Mouse (Mus musculus) lung, postnatal 10 days (tissue): Measurements from ENCODE around the gene Tdp1.
"Not testable (repeated sequence)": the region's sequence is repeated elsewhere in the genome, so short reads cannot be mapped to it uniquely, and the experiment has no call there.

Experiments
- DNase-seq: peaks from one replicate; pipeline ENCODE4 v3.0.0; 2021

The Tdp1 gene

DNA sequence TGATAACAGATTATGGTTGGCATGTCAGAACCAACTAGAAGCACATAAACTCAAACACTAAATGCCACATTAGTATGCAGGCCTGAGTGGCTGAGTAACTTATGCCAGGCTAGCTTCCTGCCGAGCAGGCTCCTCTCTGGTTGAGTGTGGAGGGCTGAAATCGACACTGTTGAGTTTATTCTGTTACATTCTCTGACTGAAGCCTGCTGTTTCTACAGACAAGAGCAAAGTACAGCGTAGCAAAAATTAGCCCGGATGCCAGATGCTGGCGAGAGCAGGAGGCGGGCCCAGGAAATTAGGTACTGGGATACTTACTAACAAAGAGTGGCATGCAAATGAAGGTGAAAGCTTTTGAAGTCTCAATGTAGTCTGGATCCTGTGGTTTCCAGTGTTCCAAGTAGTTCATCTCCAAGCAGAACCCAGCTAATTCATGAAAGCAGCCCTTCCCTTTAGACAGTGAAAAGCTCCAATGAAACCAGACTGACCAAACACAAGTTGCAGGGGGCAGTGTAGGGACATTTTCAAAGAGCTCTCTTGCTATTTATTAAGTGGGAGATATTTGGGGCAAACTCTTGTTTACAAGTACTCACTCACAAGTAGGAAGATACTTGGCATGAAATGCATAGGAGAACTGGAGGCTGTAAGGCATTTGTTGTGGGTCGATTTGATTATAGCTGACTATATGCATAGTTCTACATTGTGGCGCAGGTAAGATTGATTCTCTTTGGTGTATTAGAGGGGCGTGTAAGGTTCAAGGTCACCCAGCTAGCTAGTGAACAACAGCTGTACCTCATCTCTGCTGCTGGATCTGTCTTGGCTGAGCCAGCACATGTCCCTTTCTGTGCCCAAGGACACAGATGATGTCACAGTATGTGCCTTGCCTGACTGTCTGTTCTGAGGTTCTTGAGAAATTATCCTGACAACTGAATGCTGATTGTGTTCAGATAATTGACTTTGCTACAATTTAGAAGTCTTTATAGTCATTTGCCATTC lies 74.0 kb downstream of the Tdp1 start:
- peak; percentile 28 for DNase-seq

DNA sequence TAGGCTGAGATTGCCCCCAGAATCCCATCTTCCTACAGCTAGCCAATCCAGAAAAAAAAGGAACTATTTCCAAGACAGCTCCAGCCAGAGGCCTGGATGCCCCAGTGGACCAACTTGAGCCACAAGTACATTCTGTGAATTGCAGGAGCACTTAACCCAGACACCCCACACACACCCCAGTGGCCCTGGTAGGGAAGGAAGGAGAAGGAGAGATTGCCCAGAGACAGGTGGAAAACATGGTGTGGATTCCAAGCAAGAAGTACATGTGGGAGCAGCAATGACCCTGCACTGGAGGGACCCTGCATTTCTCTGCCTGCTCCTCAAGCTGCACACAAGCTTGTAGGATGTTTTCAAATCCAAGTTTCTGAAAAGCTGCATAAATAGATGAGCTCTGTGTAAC lies 75.0 kb downstream of the Tdp1 start:
- no peak for DNase-seq

DNA sequence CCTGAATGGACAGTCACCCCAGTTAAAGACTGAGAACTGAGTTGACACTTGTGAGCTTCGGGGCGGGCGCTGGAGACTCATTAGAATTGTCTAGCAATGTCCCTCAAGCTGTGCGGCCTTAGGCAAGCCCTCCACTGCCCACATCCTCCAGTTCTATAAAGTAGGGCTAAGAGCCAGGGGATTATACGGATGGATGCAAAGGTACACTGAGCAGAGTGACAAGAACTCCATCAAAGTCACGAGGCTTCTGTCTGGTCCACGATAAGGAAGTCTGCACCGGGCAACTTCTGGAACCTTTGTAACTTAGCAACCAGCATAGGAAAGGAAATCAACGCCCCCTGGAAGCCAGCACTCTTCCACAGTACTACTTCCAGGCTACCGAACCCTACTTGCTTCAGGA lies 75.6 kb downstream of the Tdp1 start:
- DNase-seq: no peak

DNA sequence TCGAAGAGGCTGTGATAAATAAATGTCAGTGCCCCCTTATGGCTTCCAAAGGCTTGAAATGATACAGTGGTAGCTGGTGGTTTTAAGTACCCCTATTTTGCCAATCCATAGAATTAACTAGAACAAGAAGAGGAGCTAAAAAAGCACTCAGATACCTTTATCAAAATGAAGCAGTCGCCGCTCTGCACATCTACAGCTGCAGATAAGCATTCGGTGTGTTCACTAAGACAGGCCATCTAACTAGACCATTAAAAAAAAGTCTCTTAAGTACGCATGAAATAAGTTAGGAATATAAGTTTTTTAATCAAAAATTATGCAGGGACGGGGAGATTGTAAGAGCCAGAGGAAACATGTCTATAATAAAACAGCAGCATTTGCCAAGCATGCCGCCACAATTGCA lies 76.4 kb downstream of the Tdp1 start:
- no peak for DNase-seq

DNA sequence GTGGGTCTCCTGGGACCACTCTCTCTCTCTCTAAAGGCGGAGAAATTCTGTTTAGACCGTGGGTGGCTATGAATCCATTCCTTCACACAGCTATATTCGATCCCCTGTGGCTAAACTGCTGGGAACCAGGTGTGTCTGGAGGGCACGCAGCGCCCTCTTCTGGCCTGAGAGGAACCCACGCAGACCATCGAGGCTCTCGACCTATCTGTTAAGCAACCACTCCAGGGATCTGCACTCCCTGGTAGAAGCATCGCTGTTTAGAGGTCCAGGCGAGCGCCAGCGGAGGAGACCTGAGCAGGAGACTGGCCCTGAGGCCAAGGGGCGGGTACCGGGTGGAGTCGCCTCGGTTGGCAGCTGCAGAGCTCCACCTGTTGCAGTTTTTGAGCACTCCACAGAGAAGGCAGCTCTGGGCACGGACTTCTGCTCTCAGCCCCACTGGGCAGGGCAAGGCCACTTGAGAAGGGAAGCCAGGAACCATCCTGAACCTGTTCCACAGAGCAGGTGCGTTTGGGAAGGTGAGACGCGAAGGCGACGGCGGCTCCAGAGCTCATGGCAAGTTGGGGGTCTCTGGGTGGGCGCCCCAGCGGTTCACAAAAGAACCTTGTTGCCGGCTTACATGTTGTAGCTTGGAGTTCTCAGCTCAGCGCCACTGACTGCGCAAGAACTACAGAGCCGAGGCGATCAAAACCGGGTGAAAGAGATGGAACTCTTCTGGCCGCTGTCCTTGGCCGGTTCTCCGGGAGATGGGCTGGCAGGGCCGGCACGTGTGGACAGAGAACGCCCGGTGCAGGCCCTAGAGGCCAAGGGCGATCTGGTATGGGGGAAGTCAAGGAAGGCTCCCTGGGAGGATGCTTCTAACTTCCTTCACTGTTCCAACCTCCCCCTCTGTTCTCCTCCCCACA lies 80.2 kb downstream of the Tdp1 start, which contains the start of gene Kcnk13:
Kcnk13 (plus strand) TSS at position 199 of the 902 bp plus-strand sequence.
- peak; percentile 72 for DNase-seq

DNA sequence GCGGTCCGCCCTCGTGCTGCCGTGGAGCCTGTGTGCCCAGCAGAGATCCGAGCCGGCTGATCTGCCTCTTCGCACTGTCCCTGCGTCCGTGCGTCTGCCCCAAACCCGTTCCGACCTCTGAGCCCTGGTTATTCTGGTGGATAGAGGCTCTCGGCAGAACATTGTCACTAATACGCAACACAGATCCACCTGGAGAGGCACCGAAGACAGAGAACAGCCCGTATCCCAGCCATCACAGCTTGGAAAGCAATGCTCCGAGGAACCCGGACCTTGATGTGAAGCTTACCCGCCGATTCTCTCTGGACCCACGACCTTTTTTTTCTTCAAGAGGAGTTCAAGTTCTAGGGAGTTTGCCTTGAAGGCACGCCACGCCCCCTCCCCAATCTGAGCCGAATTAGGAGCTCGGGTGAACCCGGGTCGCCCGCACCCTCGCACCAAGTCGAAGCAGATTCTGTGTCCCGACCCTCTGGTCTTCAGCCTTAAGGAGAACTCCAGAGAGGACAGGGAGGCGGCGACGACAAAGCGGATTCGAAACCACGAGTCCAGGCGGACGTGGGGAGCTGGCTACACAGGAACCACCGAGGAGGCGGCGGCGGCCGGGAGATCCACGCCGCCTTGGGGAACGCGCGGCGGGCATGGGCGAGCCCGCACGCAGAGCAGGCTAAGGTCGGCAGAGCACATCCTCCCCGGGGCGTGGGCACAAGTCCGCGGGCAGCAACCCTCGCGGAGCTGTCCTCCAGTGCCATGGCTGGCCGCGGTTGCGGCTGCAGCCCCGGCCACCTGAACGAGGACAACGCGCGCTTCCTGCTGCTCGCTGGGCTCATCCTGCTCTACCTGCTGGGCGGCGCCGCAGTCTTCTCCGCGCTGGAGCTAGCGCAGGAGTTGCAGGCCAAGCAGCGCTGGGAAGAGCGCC lies 81.1 kb downstream of the Tdp1 start:
- DNase-seq: peak; percentile 40

DNA sequence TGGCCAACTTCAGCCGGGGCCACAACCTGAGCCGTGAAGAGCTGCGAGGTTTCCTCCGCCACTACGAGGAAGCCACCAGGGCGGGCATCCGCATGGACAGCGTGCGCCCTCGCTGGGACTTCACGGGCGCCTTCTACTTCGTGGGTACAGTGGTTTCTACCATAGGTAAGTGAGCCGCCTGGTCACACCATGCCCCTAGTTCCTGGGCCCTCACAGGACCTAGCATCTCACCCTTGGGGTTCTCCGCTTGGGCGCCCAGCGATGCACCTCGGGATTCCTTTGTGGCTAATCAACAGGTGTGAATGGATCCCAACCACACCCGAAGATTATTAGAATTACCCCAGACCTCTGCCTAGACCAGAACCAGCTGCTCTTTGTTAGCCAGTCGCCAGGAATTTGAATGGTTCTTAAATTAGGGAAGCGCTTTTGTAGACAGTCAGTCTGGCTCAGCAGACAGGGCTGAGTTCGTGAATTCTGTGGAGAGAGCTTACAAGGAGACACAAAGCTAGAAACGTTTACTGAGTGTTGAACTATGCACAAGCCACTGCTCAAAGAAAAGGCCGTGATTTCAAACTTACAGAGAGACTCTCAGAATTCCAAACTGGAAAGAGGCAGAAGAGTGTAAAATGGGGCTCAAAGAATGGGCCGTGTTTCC lies 81.9 kb downstream of the Tdp1 start:
- no peak for DNase-seq

DNA sequence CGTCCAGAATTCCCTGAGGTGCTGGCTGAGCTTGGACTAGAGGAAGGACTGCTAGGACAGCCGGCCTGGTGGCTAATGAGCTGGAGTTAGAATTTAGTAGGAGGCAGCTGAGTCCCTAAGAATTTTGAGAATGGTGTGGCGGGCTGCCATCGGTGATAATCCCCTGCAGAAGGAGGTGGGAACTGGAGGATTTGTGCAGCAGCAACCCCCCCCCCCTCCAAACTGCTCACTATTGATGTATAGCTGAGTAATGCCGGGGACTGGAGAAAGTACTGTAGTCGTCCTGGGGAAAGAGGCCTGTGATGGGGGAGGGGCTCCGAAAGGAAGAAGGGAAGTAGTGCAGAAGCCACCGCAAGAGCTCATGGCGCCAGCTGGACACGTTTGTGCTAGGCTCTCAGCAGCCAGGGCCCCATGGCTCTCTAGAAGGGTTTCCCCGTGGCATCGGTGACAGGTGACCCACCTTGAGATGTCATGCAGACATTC lies 82.6 kb downstream of the Tdp1 start:
- peak; percentile 44 for DNase-seq

DNA sequence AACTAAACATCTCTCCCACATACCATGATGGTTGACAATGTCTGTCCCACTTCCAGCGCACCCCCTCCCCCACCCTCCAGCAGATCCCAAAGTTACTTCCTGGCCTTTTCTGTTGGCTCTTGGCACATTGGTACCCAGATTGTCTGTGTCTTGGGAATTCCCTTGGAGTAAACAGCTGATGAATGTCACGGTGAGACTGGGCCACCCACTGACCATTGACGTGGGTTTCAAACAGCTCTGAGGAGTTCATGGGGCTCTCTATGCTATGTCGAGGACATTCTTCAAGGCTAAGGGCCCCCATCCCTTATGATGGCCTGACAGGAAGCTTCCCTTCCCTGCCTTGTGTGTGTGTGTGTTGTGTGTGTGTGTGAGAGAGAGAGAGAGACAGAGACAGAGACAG lies 85.6 kb downstream of the Tdp1 start:
- DNase-seq: no peak

DNA sequence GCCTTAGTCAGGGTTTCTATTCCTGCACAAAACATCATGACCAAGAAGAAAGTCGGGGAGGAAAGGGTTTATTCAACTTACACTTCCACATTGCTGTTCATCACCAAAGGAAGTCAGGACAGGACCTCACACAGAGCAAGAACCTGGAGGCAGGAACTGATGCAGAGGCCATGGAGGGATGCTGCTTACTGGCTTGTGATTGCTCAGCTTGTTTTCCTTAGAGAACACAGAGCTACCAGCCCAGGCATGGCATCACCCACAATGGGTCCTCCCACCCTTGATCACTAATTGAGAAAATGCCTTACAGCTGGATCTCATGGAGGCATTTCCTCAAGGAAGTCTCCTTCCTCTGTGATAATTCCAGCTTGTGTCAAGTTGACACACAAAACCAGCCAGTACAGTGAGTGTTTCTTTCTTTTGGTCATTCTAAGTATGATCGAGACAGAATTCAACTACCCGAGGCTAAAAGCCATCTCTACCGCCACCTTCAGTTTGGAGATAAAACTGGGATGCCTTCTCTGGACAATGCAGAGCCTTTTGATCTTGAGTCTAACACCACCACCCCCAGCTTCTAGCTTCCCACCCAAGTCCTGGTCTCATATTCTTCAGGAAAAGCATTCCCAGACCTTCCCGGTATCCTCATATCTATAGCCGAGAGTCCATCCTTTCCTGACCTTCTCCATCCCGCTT lies 87.0 kb downstream of the Tdp1 start:
- not testable (repeated sequence) for DNase-seq

DNA sequence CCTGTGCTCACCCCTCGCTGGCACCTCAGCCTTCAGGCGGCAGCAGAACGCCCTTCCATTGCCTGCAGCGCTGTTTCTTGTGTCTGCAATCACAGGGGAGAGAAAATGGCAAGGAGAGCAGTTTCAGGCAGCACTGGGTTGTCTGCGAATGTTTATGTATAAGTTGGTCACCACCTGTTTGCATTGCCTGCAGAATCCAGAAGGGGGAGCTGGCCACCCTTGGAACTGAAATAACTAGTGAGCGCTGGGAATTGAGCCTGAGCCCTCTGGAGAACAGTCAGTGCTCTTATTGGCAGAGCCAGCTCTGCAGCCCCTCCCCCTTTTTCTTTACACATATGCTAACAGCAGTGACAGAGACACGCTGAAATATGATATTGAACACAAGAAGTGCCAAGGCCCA lies 88.5 kb downstream of the Tdp1 start:
- no peak for DNase-seq

DNA sequence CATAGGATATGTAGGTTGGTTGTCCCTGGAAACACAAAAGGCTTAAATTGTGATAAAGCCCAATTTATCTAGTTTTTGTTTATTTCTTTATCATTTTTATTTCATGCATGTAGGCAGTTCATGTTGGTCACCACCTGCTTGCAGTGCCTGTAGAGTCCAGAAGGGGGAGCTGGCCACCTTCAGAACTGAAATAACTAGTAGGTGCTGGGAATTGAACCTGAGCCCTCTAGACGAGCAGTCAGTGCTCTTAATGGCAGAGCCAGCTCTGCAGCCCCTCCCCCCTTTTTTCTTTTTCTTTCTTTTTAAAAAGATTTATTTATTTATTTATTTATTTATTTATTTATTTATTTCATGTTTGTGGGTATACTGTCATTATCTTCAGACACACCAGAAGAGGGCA lies 89.3 kb downstream of the Tdp1 start:
- DNase-seq: no peak

DNA sequence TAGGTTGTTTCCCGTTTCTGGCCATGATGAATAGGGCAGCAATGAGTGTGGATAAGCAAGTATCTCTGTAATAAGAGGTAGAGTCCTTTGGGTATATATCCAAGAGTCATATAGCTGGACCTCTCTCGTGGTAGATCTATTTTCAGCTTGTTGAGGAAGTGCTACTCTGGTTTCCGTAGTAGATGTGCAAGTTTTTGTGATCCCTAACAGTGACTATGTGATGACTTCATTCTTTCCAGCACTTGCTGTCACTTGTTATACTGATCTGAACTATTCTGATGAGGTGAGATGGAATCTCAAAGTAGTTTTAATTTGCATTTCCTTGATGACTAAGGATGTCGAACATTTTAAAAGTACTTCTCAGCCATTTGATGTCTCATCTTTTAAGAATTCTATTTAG lies 95.2 kb downstream of the Tdp1 start:
- DNase-seq: no peak

DNA sequence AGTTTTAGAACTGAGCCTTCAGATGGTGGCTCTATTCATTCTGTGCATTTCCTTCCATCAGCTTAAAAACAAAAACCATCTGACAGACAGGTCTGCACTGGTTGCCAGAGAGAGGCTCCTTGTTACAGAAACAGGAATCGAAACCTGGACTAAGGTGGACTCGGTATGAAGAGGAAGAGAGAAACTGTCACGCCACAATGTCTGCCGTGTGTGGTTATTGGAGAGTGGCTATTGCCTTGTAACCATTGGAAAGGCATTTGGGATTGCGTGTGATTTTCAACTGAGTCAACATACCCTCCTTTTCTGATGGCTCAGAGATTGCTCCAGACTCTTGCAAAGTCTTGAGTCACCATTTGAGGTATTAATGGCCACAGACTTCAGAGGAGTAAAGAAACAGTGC lies 102.5 kb downstream of the Tdp1 start:
- DNase-seq: no peak

DNA sequence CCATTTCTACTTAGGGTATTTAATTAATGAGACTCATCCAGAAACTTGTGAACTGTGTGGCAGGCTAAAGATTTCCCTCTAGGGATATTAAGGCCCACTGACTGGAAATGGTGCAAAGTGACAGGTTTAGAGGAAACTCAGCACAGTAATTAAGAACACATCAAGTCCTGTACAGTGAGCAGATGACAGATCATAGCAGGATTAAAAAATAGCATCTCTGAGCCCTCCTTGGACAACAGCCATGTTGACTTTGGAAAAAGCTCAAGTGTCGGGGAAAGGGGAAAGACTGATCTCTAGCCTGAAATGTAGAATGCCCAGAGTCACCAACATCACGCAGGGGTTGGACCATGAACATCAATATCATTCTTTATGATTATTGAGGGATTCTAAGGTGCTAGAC lies 103.8 kb downstream of the Tdp1 start:
- DNase-seq: peak; percentile 44

DNA sequence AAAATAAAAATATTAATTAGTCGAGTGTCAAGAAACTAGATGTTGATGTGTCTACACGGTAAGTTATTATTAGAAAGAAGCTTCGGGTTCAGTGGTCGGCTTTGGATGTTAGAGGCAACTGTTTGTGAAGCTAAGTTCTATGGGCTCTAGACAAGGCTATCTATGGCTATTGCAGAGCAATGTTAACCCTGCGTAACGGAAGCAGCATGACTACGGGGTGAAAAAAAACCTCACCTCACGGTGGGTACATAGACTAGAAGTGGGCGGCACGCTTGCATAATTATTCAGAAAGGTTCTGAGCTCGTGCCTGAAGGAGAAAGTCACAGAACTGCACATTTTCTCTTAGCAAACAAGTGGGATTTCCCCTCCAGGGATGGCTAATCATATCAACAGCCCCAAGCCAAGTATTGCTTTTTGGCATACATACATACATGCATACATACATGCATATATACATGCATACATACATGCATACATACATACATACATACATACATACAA lies 108.1 kb downstream of the Tdp1 start:
- no peak for DNase-seq

DNA sequence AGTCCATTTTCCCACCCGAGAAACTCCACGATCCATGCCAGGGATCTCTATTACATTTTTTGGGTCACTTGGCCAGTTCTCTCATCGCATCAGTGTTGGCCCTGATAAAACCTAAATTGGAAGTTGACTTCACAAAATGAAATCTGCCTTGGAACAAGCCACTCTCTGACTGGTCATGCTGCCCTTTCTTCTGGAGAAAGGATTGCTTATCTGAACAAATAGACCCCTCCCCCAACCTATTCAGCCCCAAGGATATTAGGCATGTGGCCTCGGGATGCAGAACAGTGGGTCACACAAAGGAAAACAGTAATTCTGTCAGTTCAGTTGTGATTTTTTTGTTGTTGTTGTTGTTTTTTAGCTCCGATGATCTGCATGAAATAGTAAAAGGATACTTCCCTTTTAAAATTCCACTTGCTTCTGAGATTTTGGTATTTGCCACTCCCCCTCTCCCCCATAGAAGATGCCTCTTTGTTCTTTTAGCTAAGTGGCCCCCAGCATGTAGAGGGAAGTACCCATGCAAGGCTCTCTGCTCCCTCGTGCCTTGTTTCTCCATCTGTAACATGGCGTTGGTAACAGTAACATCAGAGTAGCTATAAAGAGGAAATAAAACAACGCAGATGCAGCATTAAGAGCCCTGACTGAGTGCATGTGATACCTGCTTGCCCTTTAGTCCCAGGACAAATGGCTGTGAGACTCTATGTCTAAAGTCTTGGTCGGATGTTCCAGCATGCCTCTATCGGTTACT lies 109.0 kb downstream of the Tdp1 start:
- no peak for DNase-seq

DNA sequence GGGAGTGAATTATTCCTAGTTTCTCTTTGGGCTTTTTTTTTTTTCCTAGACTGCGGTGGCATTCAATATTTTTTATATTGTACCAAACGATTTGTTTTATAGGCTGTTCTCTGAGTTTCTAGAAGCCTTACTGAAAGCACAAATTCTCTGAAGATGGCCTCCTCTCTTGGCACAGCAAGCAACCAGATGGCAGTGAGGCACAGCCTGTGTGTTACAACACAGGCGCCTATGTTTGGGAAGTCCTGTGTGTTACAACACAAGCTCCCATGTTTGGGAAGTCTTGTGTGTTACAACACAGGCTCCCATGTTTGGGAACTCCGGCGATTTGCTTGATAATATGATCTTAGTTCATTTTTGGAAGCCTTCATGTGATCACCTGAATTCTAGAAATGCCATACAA lies 111.6 kb downstream of the Tdp1 start:
- DNase-seq: peak; percentile 23

DNA sequence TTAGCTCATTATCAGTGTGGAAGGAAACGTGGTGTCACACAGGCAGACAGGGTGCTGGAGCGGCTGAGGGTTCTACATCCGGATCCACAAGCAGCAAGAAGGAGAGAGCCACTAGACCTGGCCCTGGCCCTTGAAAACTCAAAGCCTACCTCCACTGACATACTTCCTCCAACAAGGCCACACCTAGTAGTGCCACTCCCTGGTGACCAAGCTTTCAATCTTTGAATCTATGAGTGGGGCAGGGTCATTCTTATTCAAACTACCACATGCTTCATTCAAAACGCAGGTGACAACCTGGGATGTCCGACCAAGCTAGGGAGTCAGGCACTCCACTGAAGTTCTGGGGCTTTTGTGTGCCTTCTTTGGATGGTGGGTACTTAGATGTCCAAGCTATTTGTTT lies 115.4 kb downstream of the Tdp1 start:
- no peak for DNase-seq

DNA sequence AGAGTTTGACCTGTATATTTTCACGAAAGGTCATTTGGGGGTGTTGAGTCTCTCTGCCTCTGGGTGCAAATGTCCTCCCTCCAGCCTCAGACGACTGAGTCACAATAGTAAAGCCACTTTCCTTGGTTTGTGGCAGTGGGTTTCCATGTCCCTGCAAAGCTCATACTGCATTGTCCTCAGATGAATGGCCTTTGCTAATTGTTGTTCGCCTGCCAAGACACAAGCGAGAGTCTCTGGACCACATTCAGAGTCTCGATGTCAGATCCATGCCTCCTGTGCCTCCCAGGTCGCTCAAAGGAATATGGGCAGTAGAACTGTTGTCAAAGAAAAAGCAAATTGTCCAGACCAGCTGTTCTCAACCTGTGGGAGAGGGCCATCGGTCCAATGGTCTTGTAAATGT lies 116.1 kb downstream of the Tdp1 start:
- no peak for DNase-seq
